ENCODE assay signal across 8 mouse cellular contexts in genomic region chr19:46326019-46326755, GRCm38 (mm10). TPM values are rescaled to one million over a fixed set of nuclear protein-coding genes. Genes with fewer than 3 reads are reported as not detected.
DNase-seq lines count a peak whose midpoint lies in the region; ATAC-seq and TF ChIP-seq lines count a peak whose summit lies in the region.

No protein-coding gene starts in this region.

- DNase-seq in heart, embryonic 10.5 days (ENCODE audit: low spot score) = no peak
- DNase-seq in ES-E14 (ENCODE audit: low read depth, low spot score) = no peak
- no peak for DNase-seq in forebrain, embryonic 11.5 days (ENCODE audit: low spot score)
- no peak for DNase-seq in urinary bladder, adult 2 months (ENCODE audit: low spot score)
- no peak for DNase-seq in frontal cortex, postnatal 25 days (ENCODE audit: low spot score in 2 of 2)
- DNase-seq in lung, postnatal 10 days = no peak

- H3K27me3 ChIP-seq in heart, embryonic 10.5 days (ENCODE audit: insufficient read depth, poor library complexity, severe bottlenecking) = peaks cover 71% of the 10 kb centered on the region
- peaks cover 64% of the 10 kb centered on the region for H3K27me3 ChIP-seq in heart, embryonic 11.5 days (ENCODE audit: control insufficient read depth, insufficient read depth, low read length)
- H3K27me3 ChIP-seq in forebrain, embryonic 11.5 days (ENCODE audit: control insufficient read depth, insufficient read depth, low read length) = peaks cover 17% of the 10 kb centered on the region
- H3K27me3 ChIP-seq in liver, embryonic 15.5 days = peaks cover 76% of the 10 kb centered on the region

- ATAC-seq in heart, embryonic 11.5 days (replicated peaks; ENCODE audit: insufficient number of reproducible peaks, low FRiP score, low TSS enrichment) = no peak
- ATAC-seq in forebrain, embryonic 11.5 days (replicated peaks; ENCODE audit: low FRiP score) = no peak
- no peak for ATAC-seq in liver, embryonic 15.5 days (ENCODE audit: insufficient read depth)

- H3K9ac ChIP-seq in heart, embryonic 11.5 days (ENCODE audit: low read depth, low read length) = no peak overlapping the region
- H3K9ac ChIP-seq in ES-E14 (ENCODE audit: insufficient read depth, low read depth, low read length, poor library complexity, severe bottlenecking) = no peak overlapping the region
- peak overlapping the region; percentile 40 for H3K9ac ChIP-seq in forebrain, embryonic 11.5 days (ENCODE audit: low read length)
- no peak overlapping the region for H3K9ac ChIP-seq in liver, embryonic 15.5 days

- H3K4me1 ChIP-seq in heart, embryonic 10.5 days = peaks cover 39% of the 10 kb centered on the region
- peaks cover 16% of the 10 kb centered on the region for H3K4me1 ChIP-seq in heart, embryonic 11.5 days (ENCODE audit: control insufficient read depth, insufficient read depth, low read length)
- H3K4me1 ChIP-seq in ES-E14 (ENCODE audit: control insufficient read depth in 2 of 2, insufficient read depth in 2 of 2, low read length in 2 of 2, poor library complexity in 1 of 2) = peaks cover 3 to 8% of the 10 kb centered on the region in 2 experiments; a peak in 2 of 4 replicates
- H3K4me1 ChIP-seq in forebrain, embryonic 11.5 days (replicated peaks; ENCODE audit: control insufficient read depth, insufficient read depth, low read length) = peaks cover 27% of the 10 kb centered on the region
- H3K4me1 ChIP-seq in liver, embryonic 15.5 days (replicated peaks) = peaks cover 39% of the 10 kb centered on the region

- peaks cover 10% of the 10 kb centered on the region for H3K36me3 ChIP-seq in heart, embryonic 10.5 days
- H3K36me3 ChIP-seq in heart, embryonic 11.5 days (ENCODE audit: control insufficient read depth, insufficient read depth, low read length) = peaks cover 3% of the 10 kb centered on the region; the same call in 1 of the 2 replicates
- peaks cover 6% of the 10 kb centered on the region; the same call in 1 of the 2 replicates for H3K36me3 ChIP-seq in ES-E14 (ENCODE audit: control insufficient read depth, insufficient read depth, low read length, poor library complexity, severe bottlenecking)
- peaks cover 2% of the 10 kb centered on the region; the same call in 1 of the 2 replicates for H3K36me3 ChIP-seq in forebrain, embryonic 11.5 days (ENCODE audit: control insufficient read depth, insufficient read depth, low read length)
- H3K36me3 ChIP-seq in liver, embryonic 15.5 days (replicated peaks) = peaks cover 12% of the 10 kb centered on the region

- H3K4me3 ChIP-seq in heart, embryonic 10.5 days = 0 out of 2 replicates have a peak overlapping the region, but pooled peaks have one; percentile 42
- no peak overlapping the region for H3K4me3 ChIP-seq in heart, embryonic 11.5 days (ENCODE audit: low read depth, low read length)
- H3K4me3 ChIP-seq in ES-E14 (ENCODE audit: insufficient read depth in 1 of 2, low read depth in 1 of 2, low read length in 2 of 2, poor library complexity in 1 of 2, severe bottlenecking in 1 of 2) = peak overlapping the region; percentile 45 to 67; a peak in 3 of 4 replicates
- H3K4me3 ChIP-seq in forebrain, embryonic 11.5 days (ENCODE audit: low read depth, low read length) = peak overlapping the region; percentile 63
- H3K4me3 ChIP-seq in liver, embryonic 15.5 days (replicated peaks) = 0 out of 2 replicates have a peak overlapping the region, but pooled peaks have one; percentile 83

- in situ Hi-C loops in ES-E14 (cut with MboI; ENCODE audit: low sequenced_read_pairs in 2 of 2, unreplicated experiment in 2 of 2) = no loop called here

- no peaks in the 10 kb centered on the region for H3K9me3 ChIP-seq in heart, embryonic 10.5 days
- H3K9me3 ChIP-seq in heart, embryonic 11.5 days (replicated peaks; ENCODE audit: control insufficient read depth, low read length) = no peaks in the 10 kb centered on the region
- no peaks in the 10 kb centered on the region for H3K9me3 ChIP-seq in ES-E14 (ENCODE audit: control insufficient read depth, insufficient read depth, low read depth, low read length)
- no peaks in the 10 kb centered on the region for H3K9me3 ChIP-seq in forebrain, embryonic 11.5 days (ENCODE audit: control insufficient read depth, low read length)
- no peaks in the 10 kb centered on the region for H3K9me3 ChIP-seq in liver, embryonic 15.5 days (replicated peaks)

- no peak overlapping the region for H3K4me2 ChIP-seq in heart, embryonic 11.5 days
- H3K4me2 ChIP-seq in forebrain, embryonic 11.5 days (ENCODE audit: low read depth, low read length, severe bottlenecking) = peak overlapping the region; percentile 100
- no peak overlapping the region for H3K4me2 ChIP-seq in liver, embryonic 15.5 days

- H3K27ac ChIP-seq in heart, embryonic 10.5 days = no peak overlapping the region
- H3K27ac ChIP-seq in heart, embryonic 11.5 days (ENCODE audit: low read depth, low read length) = no peak overlapping the region
- no peak overlapping the region; the same call in 1 of the 2 replicates for H3K27ac ChIP-seq in ES-E14 (ENCODE audit: insufficient read depth, low read depth, low read length, poor library complexity, severe bottlenecking)
- H3K27ac ChIP-seq in forebrain, embryonic 11.5 days (ENCODE audit: low read depth, low read length) = no peak overlapping the region
- H3K27ac ChIP-seq in liver, embryonic 15.5 days (replicated peaks) = no peak overlapping the region

- WGBS in heart, embryonic 10.5 days = 5% methylated on average over 29 of the region's 29 CpGs
- 5% methylated on average over 27 of the region's 29 CpGs for WGBS in heart, embryonic 11.5 days (ENCODE audit: insufficient replicate concordance)
- WGBS in forebrain, embryonic 11.5 days = 3% methylated on average over 28 of the region's 29 CpGs
- WGBS in liver, embryonic 15.5 days (ENCODE audit: insufficient replicate concordance) = 7% methylated on average over 29 of the region's 29 CpGs

TF ChIP-seq in ES-E14, 5 proteins besides CTCF, POLR2A, EP300 and RAD21:
- TF ChIP-seq CHD2 (IDR thresholded peaks at IDR 0.05; ENCODE audit: low read depth, low read length) (no peak), HCFC1 (IDR thresholded peaks at IDR 0.05; ENCODE audit: borderline replicate concordance, insufficient read depth, low read length) (no peak), ZC3H11A (IDR thresholded peaks at IDR 0.05; ENCODE audit: borderline replicate concordance, low read depth, low read length) (no peak), MAFK (IDR thresholded peaks at IDR 0.05; ENCODE audit: insufficient read depth, low read depth, low read length) (no peak), ZNF384 (IDR thresholded peaks at IDR 0.05; ENCODE audit: low read depth, low read length) (no peak)

RNA-seq across cellular contexts. Expression of gene Psd, which starts 0.8 kb away (rescaled TPM):
- polyA plus RNA-seq in heart, embryonic 10.5 days (2016; fragmentation: Nextera tagmentation; extraction: Ambion mirVana) = 6.9 and 10.1 TPM in 2 replicates
- polyA plus RNA-seq in heart, embryonic 11.5 days (2014; fragmentation: Nextera tagmentation; extraction: Ambion mirVana) = 8.8 and 9.1 TPM in 2 replicates
- total RNA-seq in ES-E14 (2012; rRNA removed) = 2.4 and 3.1 TPM in 2 replicates
- 10.7 and 11.3 TPM in 2 replicates for polyA plus RNA-seq in forebrain, embryonic 11.5 days (2014; fragmentation: Nextera tagmentation; extraction: Ambion mirVana)
- polyA plus RNA-seq in liver, embryonic 15.5 days (2015; fragmentation: Nextera tagmentation; extraction: Ambion mirVana) = 5.0 and 5.7 TPM in 2 replicates
- polyA plus RNA-seq in urinary bladder, adult 2 months (2012; rRNA removed) = 156 and 191 TPM in 2 replicates

RNA-seq across cellular contexts. Expression of gene Fbxl15, which starts 1.8 kb away (rescaled TPM):
- polyA plus RNA-seq in heart, embryonic 10.5 days (2016; fragmentation: Nextera tagmentation; extraction: Ambion mirVana) = 10.3 and 11.3 TPM in 2 replicates
- 9.6 and 9.7 TPM in 2 replicates for polyA plus RNA-seq in heart, embryonic 11.5 days (2014; fragmentation: Nextera tagmentation; extraction: Ambion mirVana)
- total RNA-seq in ES-E14 (2012; rRNA removed) = 7.8 and 7.9 TPM in 2 replicates
- polyA plus RNA-seq in forebrain, embryonic 11.5 days (2014; fragmentation: Nextera tagmentation; extraction: Ambion mirVana) = 22.5 and 25.8 TPM in 2 replicates
- 12.2 and 12.4 TPM in 2 replicates for polyA plus RNA-seq in liver, embryonic 15.5 days (2015; fragmentation: Nextera tagmentation; extraction: Ambion mirVana)
- polyA plus RNA-seq in urinary bladder, adult 2 months (2012; rRNA removed) = 11.0 and 11.7 TPM in 2 replicates

RNA-seq across cellular contexts. Expression of gene Cuedc2, which starts 12.3 kb away (rescaled TPM):
- polyA plus RNA-seq in heart, embryonic 10.5 days (2016; fragmentation: Nextera tagmentation; extraction: Ambion mirVana) = 146 and 153 TPM in 2 replicates
- polyA plus RNA-seq in heart, embryonic 11.5 days (2014; fragmentation: Nextera tagmentation; extraction: Ambion mirVana) = 124 and 139 TPM in 2 replicates
- total RNA-seq in ES-E14 (2012; rRNA removed) = 75.1 and 102 TPM in 2 replicates
- polyA plus RNA-seq in forebrain, embryonic 11.5 days (2014; fragmentation: Nextera tagmentation; extraction: Ambion mirVana) = 217 and 242 TPM in 2 replicates
- polyA plus RNA-seq in liver, embryonic 15.5 days (2015; fragmentation: Nextera tagmentation; extraction: Ambion mirVana) = 73.0 and 82.8 TPM in 2 replicates
- polyA plus RNA-seq in urinary bladder, adult 2 months (2012; rRNA removed) = 114 and 120 TPM in 2 replicates

RNA-seq across cellular contexts. Expression of gene Mfsd13a, which starts 14.7 kb away (rescaled TPM):
- 5.5 and 9.0 TPM in 2 replicates for polyA plus RNA-seq in heart, embryonic 10.5 days (2016; fragmentation: Nextera tagmentation; extraction: Ambion mirVana)
- 3.1 and 4.0 TPM in 2 replicates for polyA plus RNA-seq in heart, embryonic 11.5 days (2014; fragmentation: Nextera tagmentation; extraction: Ambion mirVana)
- 9.9 and 19.8 TPM in 2 replicates for total RNA-seq in ES-E14 (2012; rRNA removed)
- polyA plus RNA-seq in forebrain, embryonic 11.5 days (2014; fragmentation: Nextera tagmentation; extraction: Ambion mirVana) = 7.9 and 8.6 TPM in 2 replicates
- polyA plus RNA-seq in liver, embryonic 15.5 days (2015; fragmentation: Nextera tagmentation; extraction: Ambion mirVana) = 12.5 and 14.8 TPM in 2 replicates
- 4.8 and 5.2 TPM in 2 replicates for polyA plus RNA-seq in urinary bladder, adult 2 months (2012; rRNA removed)

RNA-seq across cellular contexts. Expression of gene Nfkb2, which starts 22.1 kb away (rescaled TPM):
- polyA plus RNA-seq in heart, embryonic 10.5 days (2016; fragmentation: Nextera tagmentation; extraction: Ambion mirVana) = 5.9 and 7.2 TPM in 2 replicates
- 6.8 and 7.3 TPM in 2 replicates for polyA plus RNA-seq in heart, embryonic 11.5 days (2014; fragmentation: Nextera tagmentation; extraction: Ambion mirVana)
- 11.6 and 13.0 TPM in 2 replicates for total RNA-seq in ES-E14 (2012; rRNA removed)
- polyA plus RNA-seq in forebrain, embryonic 11.5 days (2014; fragmentation: Nextera tagmentation; extraction: Ambion mirVana) = 4.1 and 4.2 TPM in 2 replicates
- 4.0 and 4.2 TPM in 2 replicates for polyA plus RNA-seq in liver, embryonic 15.5 days (2015; fragmentation: Nextera tagmentation; extraction: Ambion mirVana)
- 23.0 and 24.7 TPM in 2 replicates for polyA plus RNA-seq in urinary bladder, adult 2 months (2012; rRNA removed)

Comparison
In these comparisons a context has a peak if more than half of its experiments do, and no peak if none do; other contexts are left out.
1. RNA of gene Psd, which starts 0.8 kb away (polyA plus RNA-seq): 156 to 191 TPM in urinary bladder, adult 2 months; 10.7 to 11.3 TPM in forebrain, embryonic 11.5 days, 6.9 to 10.1 TPM in heart, embryonic 10.5 days, 8.8 to 9.1 TPM in heart, embryonic 11.5 days and 5.0 to 5.7 TPM in liver, embryonic 15.5 days; every median in the first group is over 10 times any median in the second.